Mouse (Mus musculus) thymus, adult 2 months (tissue): ENCODE data around the gene Usp45. TPM values are rescaled to one million over a fixed set of nuclear protein-coding genes. Genes with fewer than 3 reads are reported as not detected.
A peak's percentile ranks its signal among the peaks of the same experiment; 100 is the strongest.

ENCODE experiments used
- DNase-seq: peaks from one replicate; pipeline ENCODE4 v3.0.0; 2021
- H3K27ac ChIP-seq: fragments of 200-500 bp; 2 replicates; pipeline ENCODE4 v1.5.1; 2012; ENCODE audit warnings: low read length, control low read depth; ENCODE audit not compliant: control insufficient read depth, insufficient read depth
- H3K27me3 ChIP-seq: fragments of 200-500 bp; 2 replicates; pipeline ENCODE4 v1.6.1; 2012; ENCODE audit warnings: mild to moderate bottlenecking, low read length, moderate library complexity, mixed read lengths; ENCODE audit not compliant: control insufficient read depth, insufficient read depth
- H3K36me3 ChIP-seq: fragments of 200-500 bp; 2 replicates; pipeline ENCODE4 v1.6.1; 2012; ENCODE audit warnings: mild to moderate bottlenecking, low read length, moderate library complexity; ENCODE audit not compliant: control insufficient read depth, insufficient read depth
- H3K4me1 ChIP-seq: fragments of 200-500 bp; replicated peaks from 2 replicates; pipeline ENCODE4 v1.6.1; 2012; ENCODE audit warnings: low read length; ENCODE audit not compliant: control insufficient read depth, insufficient read depth
- H3K4me3 ChIP-seq: fragments of 200-500 bp; 2 replicates; pipeline ENCODE4 v1.5.1; 2012; ENCODE audit warnings: mild to moderate bottlenecking, low read length, control low read depth, moderate library complexity; ENCODE audit not compliant: control insufficient read depth, insufficient read depth
- CTCF ChIP-seq: fragments of 200-500 bp; IDR thresholded peaks from 2 replicates; pipeline ENCODE4 v1.5.1; 2012; ENCODE audit warnings: mild to moderate bottlenecking, control low read depth, low read length, moderate library complexity, borderline replicate concordance; ENCODE audit not compliant: control insufficient read depth, poor library complexity, insufficient read depth; ENCODE audit errors: extremely low read depth
- POLR2A ChIP-seq: fragments of 200-500 bp; IDR thresholded peaks from 2 replicates; pipeline ENCODE4 v1.6.1; 2012; ENCODE audit warnings: mild to moderate bottlenecking, low read length, control low read depth, moderate library complexity; ENCODE audit not compliant: control insufficient read depth, poor library complexity, insufficient read depth; ENCODE audit errors: extremely low read depth
- WGBS: fragments of 180-500 bp; shearing (Covaris S2); methylation state at CpG from one replicate; pipeline ENCODE4 v1.1.7; 2018; 5-methylcytosine and 5-hydroxymethylcytosine counted together
- polyA plus RNA-seq: library from polyadenylated mRNA; depleted of rRNA; stranded (reverse); fragments of >200 nt; gene quantifications from 2 replicates; pipeline ENCODE4 v1.2.3, GENCODE M21; 2012

Usp45 gene
- polyA plus RNA-seq, 1 experiment = 5.6 TPM

DNA sequence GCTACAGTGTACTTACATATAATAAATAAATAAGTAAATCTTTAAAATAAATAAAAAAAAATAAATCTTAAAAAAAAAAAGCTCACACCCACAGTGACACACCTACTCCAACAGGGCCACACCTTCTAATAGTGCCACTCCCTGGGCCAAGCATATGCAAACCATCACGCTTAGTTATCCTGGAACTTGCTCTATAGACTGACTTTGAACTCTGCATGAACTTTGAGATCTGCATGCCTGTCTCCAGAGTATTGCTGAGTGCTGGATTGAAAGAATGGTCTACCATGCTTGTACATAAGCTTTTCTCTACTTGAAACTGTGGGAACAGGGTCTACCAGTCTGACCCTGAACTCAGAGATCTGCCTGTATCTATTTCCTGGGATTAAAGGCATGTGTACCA, 4.1 kb downstream of the Usp45 start:
- H3K27me3 ChIP-seq = no peaks in the 10 kb centered on the region
- H3K4me1 ChIP-seq = peaks cover 6% of the 10 kb centered on the region; the same call in 1 of the 2 replicates
- no peaks in the 10 kb centered on the region for H3K36me3 ChIP-seq
- WGBS = 100% methylated on average over 1 of the region's 1 CpGs
- DNase-seq = no peak
- H3K4me3 ChIP-seq = no peak overlapping the region
- no peak overlapping the region for H3K27ac ChIP-seq
- no peak for TF ChIP-seq POLR2A
- no peak for TF ChIP-seq CTCF

DNA sequence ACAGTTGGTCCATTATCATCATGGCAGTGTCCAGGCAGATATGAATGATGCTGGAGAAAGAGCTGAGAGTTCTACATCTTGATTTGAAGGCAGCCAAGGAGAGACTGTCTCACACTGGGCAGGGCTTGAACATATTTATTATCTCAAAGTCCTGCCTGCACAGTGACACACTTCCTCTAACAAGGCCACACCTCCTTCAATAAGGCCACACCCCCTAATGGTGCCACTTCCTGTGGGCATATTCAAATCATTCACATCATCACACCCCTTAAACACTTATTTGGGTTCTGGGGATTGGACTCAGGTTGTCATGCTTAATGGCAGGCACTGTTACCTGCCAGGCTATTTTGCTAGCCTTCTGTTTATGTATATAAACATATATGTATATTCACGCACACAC, 5.3 kb downstream of the Usp45 start:
- DNase-seq = no peak
- no peaks in the 10 kb centered on the region for H3K36me3 ChIP-seq
- TF ChIP-seq POLR2A (no peak), CTCF (no peak)
- 100% methylated on average over 1 of the region's 1 CpGs for WGBS
- no peaks in the 10 kb centered on the region for H3K27me3 ChIP-seq
- H3K27ac ChIP-seq = no peak overlapping the region
- H3K4me1 ChIP-seq = peaks cover 2% of the 10 kb centered on the region; the same call in 1 of the 2 replicates
- no peak overlapping the region for H3K4me3 ChIP-seq

DNA sequence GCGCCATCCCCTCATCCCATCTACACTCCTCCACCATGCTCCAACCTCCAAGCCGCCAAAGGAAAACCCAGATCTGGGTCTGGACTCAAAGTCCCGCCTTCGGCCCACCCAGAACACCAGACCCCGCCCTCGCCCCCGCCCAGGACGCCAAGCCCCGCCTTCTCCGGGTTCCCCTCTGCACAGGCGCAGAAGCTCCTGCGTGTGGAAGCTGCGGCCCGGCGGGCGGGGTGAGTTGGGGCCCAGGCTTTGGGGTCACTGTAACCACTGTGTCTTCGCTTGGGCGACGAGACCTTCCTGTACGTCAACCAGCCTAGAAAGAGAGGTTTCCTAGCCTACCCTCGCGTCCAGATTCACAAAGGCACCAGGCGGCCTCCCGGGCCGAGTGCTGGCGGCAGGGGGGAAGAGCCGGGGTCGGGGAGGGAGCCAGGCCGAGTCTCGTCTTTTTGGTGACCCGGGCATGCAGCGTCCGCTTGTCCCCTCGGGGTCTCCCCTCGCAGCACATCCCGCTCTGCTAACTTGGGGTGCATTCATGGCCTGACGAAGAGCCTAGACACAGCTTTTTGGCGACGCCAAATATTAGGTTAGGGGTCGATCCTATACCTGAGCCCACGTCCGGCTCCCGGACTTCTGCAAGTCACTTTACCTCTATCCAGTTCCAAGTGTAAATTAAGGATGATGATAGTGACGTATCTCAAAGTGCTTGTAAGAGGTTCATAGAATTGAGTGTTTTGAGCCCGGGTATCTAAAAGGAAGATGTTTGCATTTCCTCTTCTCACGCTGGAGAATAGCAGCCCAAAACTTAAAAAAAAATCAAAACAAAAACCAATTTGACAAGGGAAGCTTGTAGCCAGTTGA, 9.4 kb downstream of the Usp45 start:
- no peaks in the 10 kb centered on the region; the same call in 1 of the 2 replicates for H3K36me3 ChIP-seq
- peaks cover 2% of the 10 kb centered on the region; the same call in 1 of the 2 replicates for H3K4me1 ChIP-seq
- TF ChIP-seq CTCF (no peak), POLR2A (peak; percentile 72)
- peak overlapping the region; percentile 94 for H3K4me3 ChIP-seq
- no peak overlapping the region for H3K27ac ChIP-seq
- peak; percentile 92 for DNase-seq
- WGBS = under 1% methylated on average over 46 of the region's 46 CpGs
- H3K27me3 ChIP-seq = no peaks in the 10 kb centered on the region

DNA sequence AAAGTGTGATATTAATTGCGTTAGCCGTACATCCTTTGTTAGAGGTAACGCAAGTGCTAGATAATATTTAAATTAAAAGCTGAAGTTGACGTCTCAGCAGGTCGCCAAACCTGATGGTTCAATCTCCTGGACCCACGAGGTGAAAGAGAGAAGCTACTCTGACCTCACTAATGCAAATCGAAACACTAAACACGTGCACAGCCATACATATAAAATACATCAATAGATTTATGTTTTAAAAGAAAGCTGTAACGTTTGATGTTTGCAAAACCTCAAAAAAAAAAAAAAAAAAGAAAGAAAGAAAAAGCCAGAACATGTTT, 9.9 kb downstream of the Usp45 start:
- WGBS = under 1% methylated on average over 9 of the region's 9 CpGs
- no peak overlapping the region for H3K4me3 ChIP-seq
- no peaks in the 10 kb centered on the region for H3K27me3 ChIP-seq
- DNase-seq = no peak
- H3K4me1 ChIP-seq = peaks cover 2% of the 10 kb centered on the region; the same call in 1 of the 2 replicates
- H3K27ac ChIP-seq = no peak overlapping the region
- H3K36me3 ChIP-seq = no peaks in the 10 kb centered on the region; the same call in 1 of the 2 replicates
- TF ChIP-seq CTCF (no peak), POLR2A (no peak)

DNA sequence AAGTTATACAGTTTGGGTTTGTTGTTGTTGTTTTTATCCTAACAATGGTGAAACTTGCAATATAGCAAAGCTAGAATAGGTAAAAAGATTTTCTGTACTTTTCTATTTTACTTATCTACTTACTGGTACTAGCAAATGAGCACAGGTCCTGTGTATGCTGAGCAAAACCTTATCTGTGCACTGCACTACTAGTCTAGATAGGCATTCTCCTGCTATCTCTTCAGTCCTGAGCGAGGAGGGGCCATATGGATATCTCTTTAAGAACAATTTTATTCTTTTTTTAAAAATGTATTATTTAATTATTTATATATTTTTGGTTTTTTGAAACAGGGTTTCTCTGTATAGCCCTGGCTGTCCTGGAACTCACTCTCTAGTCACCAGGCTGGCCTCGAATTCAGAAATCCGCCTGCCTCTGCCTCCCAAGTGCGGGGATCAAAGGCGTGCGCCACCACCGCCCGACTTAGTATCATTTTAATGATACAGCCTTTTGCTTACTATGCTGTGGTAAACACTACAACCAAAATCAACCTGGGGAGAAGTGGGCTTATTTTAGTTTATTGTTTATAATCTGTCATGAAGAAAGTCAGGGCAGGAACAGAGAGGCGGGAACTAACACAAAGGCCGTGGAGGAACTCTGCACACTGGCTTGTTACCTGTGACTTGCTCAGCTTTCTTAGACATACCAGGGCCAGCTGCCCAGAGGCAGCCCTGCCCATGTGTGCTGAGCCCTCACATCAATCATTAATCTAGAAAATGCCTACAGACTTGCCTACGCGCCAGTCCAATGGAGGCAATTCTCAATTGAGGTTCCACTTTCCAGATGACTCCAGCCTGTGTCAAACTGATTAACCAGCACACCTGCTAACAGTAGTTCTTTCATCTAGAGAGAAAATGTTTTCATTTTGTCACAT, 14.1 kb downstream of the Usp45 start:
- TF ChIP-seq CTCF = no peak
- TF ChIP-seq POLR2A = no peak
- 97% methylated on average over 12 of the region's 12 CpGs for WGBS
- Histone ChIP-seq H3K4me3 (no peak overlapping the region), H3K36me3 (peaks cover 32% of the 10 kb centered on the region), H3K27me3 (no peaks in the 10 kb centered on the region), H3K4me1 (no peaks in the 10 kb centered on the region), H3K27ac (no peak overlapping the region)
- DNase-seq = no peak

DNA sequence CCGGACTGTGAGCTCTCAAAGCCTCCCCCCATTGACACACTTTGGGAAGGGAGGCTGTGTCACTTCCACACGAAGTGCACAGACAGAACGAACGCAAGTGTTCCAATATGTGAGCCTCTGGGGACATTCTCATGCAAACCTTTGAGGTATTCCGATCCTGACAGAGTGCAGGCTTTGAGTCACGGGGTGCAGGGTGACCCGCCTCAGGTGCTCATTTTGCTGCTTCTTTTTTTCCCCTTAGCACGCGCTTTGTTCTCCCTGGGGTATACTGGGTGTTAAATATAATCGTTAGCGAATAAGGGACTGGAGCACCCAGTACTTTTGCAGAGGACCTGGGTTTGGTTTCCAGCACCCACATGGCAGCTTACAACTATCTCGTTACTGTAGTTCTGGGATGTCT, 19.3 kb downstream of the Usp45 start:
- no peak for TF ChIP-seq CTCF
- no peak for TF ChIP-seq POLR2A
- H3K36me3 ChIP-seq = peaks cover 37% of the 10 kb centered on the region
- no peaks in the 10 kb centered on the region for H3K4me1 ChIP-seq

More for the DNA sequence above, 19.3 kb downstream of the Usp45 start:
- Histone ChIP-seq H3K4me3 (no peak overlapping the region), H3K27me3 (no peaks in the 10 kb centered on the region), H3K27ac (no peak overlapping the region)
- no peak for DNase-seq
- 95% methylated on average over 12 of the region's 12 CpGs for WGBS
